Mouse (Mus musculus) naive thymus-derived CD4-positive, alpha-beta T cell, adult 2 months (primary cell): ENCODE results near the gene Dennd1a.
"Not testable (repeated sequence)": the region's sequence is repeated elsewhere in the genome, so short reads cannot be mapped to it uniquely, and the experiment has no call there.

Experiments used
- DNase-seq: peaks from one replicate; pipeline ENCODE4 v3.0.0-alpha.2; 2011; ENCODE audit warnings: low read depth

Gene Dennd1a

DNA sequence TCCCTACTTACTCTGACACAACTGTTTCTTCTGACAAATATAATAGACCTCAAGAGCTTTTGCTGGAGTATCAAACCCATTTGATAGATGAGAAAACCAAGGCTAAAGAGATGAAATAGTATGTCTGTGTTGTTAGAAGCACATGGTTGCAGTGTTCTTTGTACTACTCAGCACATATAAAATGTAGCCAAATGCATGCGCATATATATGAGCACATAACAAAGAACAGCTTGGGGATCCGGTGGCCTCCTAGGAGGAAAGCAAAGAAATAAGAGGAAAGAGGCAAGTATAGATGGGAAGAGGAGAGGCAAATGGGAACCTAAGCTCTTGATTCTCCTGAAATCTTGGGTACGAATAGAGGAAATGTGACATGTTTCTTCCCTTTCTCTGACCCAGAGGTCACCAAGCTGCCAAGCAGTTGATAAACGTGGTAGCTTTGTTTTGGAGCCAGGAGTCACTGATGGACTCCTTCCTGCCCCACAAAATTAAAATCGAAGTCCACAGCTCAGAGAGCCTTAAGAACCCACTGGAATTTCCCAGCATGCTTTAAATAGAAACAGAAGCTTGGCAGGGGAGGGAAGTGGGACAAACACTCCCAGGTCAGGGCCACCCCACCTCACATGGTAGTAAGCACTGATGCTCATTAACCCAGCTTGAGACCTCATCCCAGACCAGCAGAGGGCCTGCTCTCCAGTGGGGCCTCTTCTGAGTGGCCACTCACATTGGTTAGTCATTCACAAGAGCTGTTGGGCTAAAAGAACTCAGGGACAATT is 317.3 kb downstream of the Dennd1a start:
- no peak for DNase-seq

DNA sequence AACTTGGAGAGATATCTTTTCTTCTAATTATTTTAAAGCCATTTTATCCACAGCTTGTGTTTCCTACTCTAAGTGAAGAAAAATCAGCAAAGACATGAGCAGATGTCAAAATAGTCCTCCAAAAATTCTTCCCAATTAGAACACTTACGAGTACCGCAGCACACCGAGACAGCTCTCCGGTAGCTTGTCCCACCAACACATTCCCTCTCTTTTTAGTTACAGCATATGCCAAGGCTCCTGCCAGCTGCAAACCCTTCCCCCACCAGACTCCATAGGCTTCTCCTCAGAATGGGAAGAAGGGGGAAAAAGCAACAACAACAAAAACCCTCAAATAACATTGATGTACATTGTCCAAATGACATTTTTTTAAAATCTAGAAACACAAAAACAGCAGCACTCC is 322.7 kb downstream of the Dennd1a start:
- no peak for DNase-seq

DNA sequence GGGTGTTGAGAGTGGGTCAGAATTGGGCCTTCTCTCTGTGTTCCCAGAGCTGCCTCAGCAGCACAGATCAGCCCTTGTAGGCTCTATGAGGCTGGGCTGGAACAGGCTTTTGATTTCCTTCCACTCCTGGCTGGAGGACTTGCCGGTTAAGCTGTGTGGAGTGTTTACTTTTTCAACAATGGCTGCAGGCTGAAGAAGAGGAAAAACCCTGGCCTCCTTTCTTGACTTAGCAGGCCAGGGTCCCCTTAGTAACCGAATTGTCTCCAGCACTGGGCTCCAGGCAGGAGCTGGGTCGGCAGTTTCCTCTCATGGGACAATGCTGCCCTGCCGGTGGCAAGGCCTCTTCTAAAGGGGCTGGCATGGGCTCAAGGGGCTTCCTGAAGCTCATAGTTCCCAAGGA is 323.8 kb downstream of the Dennd1a start:
- DNase-seq = no peak

DNA sequence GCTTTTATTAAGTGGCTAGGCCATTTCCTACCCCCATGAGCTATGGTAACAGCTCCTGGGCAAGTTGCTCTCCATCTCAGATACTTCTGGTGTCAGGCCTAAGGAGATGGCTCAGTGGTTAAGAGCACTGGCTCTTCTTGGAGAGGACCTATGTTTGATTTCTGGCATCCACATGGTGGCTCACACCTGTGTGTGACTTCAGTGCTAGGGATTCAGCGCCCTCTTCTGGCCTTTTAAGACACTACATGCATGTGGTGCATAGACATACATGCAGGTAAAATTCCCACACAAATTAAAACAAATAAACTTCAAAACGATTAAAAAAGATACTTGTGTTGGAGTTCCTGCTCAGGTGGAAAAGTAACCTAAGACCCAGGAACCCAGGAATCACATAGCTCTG is 338.8 kb downstream of the Dennd1a start:
- DNase-seq = peak; percentile 22

DNA sequence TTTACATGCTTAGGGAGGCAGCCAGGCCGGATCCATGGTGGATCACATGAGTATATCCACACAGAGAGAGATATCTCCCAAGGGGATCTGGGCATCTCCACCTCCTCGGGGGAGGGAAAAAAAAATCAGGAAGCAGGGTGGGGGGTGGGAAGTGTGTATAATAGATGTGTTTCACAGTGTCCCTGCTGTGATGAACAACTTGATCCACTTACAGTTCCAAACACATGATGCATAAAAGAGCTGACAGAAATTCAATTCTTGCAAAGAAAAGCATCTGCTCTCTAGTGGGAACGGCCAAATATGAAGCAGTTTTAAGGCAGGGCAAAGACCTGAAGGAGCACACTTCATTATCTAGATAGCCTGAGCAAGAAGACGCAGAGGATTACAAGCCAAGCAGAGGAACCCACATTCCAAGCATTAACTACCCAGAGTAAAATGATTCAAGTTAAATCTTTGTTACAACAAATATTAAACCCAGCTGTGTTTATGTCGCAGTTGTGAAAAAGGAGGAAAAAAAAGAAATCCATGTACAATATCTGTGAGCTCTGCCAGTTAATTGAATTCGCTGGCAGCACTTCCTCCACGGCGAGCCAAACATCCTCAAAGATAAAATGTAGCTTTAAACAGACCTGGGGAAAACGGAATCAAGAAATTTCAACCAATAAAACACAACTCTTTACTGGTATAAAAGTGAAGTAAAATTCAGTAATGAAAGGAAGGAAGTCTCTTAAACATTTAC is 341.4 kb downstream of the Dennd1a start:
- no peak for DNase-seq

DNA sequence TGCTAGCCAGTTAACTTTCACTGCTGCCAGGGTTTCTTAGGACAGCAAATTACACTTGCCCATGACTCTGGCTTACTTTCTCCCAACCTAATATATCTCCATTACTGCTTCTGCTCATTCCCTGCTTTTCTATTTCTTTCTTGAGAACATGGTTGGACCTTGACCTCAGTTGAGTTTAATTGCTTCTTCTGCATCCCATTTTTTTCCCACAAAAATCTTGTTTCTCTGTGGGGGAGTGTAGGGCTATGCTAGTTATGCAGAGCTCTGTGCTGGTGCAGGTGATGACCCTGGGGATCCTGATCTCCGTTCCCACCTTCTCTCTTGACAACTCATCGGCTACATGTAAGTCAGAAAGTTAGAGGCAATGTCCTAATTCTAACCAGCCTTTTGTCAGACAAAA is 344.3 kb downstream of the Dennd1a start:
- DNase-seq = no peak

DNA sequence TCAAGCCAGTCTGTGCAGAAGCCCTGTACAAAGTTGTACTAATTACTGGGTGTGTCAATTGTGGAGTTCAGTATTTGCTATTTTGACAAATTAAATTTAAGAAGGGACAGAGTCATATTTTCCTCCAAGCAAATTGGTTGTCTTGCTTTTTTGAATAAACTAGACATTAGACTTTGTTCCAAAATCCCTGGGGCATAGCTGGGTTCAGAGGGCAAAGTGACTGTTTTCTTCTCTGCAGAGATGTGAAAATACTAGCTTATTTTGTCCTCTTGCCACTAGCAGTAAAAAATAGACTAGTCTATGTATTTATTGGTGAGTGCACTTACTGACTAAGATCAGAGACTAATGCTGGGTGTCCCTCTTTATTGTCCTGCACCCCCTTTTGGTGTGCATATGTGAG is 345.4 kb downstream of the Dennd1a start:
- DNase-seq = no peak

DNA sequence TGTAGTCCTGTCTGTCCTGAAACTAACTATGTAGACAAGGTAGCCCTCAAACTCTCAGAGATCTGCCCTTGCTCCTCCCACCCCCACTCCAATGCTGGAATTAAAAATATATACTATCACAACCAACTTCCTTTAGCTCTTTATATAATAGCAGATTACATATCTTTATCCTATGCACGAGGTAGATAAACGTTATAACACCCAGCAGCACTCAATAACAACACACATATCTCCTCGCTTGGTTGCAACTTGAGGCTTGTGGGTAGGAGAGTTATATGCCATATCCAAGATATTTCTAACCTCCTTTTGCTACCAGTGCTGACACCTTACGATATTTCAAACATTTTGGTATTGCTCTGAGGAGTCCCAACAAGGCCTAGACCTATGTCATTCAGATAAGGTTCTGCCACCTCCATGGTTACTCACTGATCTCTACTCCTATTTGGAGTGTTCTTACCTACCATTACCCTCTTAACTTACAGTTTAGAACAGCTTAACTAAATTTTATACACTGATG is 346.3 kb downstream of the Dennd1a start:
- no peak for DNase-seq

DNA sequence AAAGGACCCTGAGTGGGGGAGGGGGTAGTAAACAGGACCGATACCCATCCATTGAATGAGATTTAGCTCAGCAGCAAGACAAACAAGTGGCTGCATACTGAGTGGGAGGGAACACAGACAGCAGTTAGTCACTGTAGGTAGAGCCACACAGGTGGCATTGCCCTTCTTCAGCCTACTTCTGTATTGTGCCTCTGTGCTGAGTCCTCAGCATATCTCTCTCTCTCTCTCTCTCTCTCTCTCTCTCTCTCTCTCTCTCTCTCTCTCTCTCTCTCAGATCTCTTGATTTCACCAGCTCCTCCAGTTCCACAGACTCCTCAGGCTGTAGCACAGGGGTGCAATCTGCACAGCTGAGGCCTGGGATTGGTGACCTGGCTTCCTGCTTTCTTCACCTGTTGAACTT is 347.2 kb downstream of the Dennd1a start:
- DNase-seq = no peak

DNA sequence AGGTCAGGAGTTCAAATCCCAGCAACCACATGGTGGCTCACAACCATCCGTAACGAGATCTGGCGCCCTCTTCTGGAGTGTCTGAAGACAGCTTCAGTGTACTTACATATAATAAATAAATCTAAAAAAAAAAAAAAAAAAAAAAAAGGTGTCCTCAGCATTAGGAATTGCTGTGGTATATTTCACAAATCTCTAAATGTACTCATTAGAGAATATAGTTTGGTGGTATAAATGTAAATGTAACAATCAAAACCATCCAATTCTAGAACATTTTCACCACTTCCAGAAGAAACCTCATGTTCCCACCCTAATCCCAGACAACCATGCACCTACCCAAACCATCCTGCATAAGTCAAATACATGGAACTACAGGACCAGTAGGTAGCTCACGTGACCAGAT is 350.3 kb downstream of the Dennd1a start:
- DNase-seq = not testable (repeated sequence)

DNA sequence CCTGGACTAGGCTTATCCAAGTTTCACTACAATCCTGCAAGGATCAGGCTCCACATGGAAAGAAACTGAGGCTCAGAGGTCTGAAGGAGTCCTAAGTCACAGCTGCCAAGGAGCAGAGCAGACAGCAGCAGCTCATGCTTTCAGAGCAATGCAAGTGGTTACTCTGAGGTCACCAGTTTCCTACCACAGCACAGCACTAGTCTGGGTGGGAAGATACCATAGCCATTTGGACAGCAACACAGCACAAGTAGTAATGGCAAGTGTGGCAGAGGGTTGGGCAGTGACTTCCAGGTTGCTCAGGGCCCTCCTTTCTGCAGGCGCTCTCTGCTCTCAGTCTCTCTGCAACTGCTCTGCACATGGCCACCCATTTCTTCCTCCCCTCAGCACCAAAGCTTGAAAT is 354.9 kb downstream of the Dennd1a start:
- no peak for DNase-seq

DNA sequence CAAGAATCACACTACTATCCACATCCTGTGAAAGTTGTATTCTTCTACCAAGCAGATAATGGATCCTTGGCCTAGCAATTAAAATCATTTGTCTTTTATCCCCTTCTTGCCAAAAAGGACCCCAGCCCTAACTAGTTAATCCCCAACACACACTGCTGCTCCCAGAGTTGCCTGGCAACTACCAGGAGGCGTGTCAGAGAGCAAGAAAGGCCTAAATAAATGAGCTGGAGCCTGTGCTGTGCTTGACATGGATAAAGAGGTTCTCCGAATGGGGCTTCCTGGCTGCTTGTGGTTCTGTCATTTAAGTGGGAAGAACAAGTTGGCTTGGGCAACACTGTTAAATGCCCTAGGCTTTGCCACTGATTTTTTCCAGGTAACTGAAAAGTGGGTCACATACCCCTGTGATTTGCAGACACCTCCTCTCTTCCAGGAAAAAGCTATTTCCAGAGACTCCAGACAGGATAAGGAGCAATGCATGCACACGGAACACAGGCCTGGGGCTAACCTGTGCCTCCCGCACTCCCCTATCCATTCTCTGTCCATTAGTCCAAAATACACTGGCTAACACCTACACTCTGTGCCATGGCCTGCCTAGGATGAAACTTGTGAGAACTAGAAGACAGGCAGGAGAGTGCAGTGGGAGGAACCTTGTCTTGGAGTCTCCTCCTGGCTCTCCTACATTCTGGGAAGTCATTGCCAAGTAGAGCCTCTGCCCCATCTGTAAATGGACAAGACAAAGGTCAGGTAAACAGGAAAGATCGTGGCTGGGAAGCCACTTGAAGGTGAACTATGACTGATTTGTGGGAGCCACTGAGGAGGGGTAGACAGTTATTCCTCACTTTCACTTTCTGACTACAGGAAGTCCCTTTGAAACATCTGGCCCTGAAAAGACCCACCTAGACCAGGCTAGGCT is 355.9 kb downstream of the Dennd1a start:
- DNase-seq = no peak

DNA sequence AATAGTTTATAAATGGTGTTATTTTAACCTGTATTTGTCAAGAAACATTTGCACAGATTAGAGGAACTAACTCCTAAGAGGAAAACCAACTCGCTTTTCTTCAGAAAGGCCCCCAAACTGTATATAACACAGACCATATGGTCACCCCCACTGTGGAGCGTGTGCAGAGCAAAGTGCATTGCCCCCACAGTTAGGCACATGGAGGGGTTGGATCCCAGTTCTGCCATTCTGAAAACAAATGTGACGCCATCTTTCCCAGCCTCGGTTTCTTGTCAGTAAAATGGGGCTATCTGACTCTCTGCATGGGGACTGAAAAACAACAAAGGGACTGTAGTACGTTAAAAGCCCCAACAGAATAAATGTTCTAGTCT is 361.1 kb downstream of the Dennd1a start:
- no peak for DNase-seq

DNA sequence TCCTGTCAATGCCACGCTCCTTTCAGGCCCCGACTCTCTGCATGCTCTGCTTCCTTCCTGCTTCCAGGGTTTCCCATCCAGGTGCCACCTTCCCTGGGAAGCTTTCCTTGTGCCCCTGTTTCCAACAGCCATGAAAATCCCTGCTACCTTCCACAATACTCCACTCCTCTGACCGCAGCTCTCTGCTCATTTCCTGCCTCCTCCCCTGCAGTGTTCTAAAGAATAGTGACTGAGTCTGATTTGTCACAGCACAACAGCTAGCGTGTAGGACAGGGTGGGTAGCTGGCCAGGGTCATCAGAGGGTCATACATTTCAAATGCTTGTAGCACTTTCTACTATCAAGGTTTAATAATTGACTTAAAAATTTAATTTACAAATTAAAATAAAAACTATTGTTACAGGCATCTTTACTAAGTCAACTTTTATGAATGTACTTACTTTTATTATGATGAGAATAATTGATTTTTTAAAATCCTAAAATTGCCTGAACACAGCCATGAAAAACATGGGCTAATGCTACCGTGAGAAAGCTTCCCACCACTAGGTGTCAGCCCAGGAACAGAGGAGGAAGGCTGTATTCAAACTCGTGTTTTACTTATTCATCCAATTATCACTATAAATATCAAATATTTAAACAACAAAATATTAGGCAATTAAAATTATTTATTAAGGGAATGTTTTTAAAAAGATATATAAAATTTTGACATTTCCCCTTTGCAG is 361.6 kb downstream of the Dennd1a start:
- peak; percentile 31 for DNase-seq

DNA sequence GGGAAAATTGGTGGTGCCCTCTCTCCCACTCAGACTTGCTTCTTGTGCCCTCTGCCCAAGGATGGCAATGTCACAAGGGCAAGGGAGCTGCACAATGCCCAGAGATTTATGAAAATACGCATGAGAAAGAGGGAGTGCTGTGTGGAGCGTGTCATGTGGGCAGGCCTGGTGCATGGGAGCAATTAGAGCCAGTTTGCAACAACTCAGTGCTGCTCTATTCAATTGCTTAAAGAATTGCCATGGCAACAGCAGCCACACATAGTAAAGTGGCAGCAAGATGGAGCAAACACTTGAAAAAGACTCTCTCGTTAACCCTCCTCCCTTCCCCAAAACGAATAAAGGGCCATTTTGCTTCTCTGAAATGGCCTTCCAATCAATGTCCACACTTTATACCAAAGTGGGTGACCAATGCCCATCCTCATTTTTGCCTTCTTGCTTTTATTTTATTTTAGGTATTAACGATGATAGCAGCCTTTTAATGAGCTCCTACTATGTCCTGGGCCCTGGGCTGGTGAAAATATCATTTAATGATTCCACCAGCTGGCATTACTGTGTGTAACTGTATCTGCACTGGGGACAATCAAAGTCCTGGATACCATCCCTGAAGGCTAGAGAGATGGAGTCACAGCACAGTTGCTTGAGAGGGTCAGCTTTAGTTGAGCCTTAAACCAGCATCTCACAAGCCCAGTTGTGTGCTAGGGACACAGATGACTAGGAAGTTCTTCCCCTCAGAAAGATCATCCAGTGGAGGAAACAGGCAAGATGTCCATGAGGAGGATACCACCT is 378.3 kb downstream of the Dennd1a start:
- no peak for DNase-seq

DNA sequence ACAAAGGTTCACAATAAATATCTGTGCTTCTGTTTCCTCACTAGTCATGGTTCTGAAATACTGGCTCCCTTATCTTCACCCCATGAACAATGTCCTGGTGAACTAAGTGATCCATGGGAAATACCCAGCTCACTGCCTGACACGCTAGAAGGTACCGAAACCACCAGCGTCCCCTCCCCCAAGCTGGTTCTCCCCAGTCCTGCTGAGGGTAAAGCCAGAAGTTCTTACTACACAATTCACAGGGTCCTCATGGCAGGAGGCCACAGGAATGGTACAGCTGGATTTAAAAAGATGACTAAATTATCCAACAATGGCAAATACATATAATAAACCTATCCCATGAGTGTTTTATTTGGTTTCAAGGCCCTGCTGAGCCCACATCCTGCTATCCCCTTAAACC is 378.9 kb downstream of the Dennd1a start:
- DNase-seq = no peak

DNA sequence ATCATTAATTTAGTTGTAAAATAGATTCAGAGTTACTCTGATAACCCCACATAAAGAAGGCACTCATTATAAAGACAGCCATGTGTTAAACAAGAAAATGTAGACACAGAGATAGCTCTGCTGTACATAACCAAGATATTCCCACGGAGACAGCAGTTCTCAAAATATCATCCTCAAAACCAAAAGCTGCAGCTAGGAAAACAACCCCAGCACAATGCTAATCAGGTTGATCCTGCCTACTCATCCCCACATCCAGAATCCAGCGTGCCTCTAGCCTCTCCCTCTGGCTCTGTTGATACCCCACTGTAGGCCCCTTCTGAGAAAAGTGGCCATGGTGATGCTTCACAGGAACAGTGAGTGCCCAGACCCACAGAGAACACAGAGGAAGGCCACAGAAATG is 380.9 kb downstream of the Dennd1a start:
- no peak for DNase-seq

DNA sequence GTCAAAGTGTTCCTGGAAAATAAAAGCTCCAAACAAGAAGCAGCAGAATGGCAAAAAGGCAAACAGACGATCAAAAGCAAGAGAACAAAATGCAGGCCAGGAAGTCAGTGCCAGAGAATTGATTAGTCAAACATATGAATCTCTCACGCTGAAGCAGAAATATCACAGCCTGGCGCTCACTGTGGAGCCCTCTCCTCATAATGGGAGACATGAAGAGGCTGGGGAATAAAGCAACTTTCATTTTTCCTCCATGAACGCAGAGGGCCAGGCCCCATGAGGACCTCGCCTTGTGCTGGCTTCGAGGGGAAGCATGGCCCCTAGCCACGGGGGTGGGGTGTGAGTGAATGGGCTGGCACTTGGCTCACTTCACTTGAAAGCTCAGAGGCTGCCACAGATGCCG is 383.9 kb downstream of the Dennd1a start:
- no peak for DNase-seq

DNA sequence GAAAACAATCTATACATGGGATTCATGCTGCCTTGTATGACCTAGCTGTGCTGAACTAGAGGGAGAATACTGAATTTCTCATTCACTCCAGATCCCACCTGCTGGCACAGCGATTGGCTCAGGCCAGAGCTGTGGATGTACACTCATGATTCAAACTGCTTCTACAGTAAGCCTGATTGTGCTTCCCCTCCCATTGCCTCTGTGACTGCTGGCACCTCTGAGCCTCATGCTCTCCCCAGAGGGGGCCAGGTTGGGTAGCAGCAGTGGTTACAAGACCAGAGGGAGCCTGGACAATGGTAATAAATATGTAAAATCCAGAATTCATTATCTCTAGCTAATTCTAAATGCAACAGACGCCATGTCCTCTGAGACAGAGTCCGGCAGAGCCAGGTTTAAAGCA is 404.0 kb downstream of the Dennd1a start:
- DNase-seq = no peak

DNA sequence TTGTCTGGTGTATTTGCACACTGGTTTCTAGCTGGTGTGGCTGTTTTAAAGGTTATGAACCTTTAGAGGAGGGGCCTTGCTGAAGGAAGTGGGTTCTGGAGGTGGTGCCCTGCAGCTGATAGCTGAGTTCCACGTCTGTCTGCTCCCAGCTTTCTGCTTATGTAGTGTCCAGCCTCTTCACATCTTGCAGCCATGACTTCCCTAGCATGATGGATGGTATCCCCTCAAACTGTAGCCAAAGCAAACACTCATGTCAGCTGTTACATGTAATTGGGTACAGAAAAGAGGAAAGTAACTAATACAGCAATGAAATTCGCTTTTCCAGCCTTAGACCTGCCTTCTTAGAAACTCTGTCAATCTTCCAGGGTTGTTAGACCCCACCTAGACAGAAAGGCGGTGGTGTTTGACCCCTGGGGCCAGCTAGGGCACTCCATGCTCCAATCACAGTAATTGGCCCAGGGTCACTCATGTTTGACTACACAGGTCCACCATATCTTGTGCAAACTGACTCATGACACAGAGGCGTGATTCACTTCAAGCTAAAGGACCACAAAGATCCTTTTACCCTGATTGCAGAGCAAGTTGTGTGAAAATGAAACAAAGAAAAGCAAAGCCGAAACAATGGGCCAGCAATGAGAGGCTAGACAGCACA is 405.8 kb downstream of the Dennd1a start:
- no peak for DNase-seq

DNA sequence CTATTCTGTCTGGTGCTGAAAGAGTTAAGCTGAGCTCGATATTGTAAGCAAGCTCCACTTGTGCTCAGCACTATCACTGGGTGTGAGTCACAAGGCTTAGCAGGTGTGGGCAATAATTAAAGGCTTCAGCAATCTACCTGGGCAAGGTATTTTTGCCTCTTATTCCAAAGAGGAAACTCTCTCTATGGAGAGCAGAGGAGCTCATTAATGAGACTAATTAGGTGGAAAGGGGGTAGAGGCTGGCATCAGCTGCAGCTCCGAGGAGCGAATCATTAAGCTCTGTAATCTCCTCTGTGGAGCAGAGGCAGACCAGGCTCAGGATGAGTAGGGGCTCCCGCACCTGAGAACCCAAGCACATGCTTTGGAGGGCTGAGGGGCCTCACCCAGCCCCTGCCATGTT is 407.5 kb downstream of the Dennd1a start:
- no peak for DNase-seq
